Mouse (Mus musculus) heart, postnatal 36 days (tissue): Measurements from ENCODE around the gene Vmn1r55. TPM values are rescaled to one million over a fixed set of nuclear protein-coding genes. Genes with fewer than 3 reads are reported as not detected.
"Not testable (repeated sequence)": the region's sequence is repeated elsewhere in the genome, so short reads cannot be mapped to it uniquely, and the experiment has no call there.

Source experiments
- DNase-seq, 2 experiments: peaks; one replicate each; pipeline ENCODE4 v3.0.0; 2021 to 2022
- intact Hi-C: fragments of 180-260 bp; cut with DNase I; formaldehyde crosslinking; loops from one replicate; pipeline ENCODE4 v1.15.1; 2025
- microRNA-seq, 2 experiments: library from miRNA; unstranded; fragments of <30 nt; microRNA quantifications; one replicate each; pipeline ENCODE4 v1.2.0; 2021; ENCODE audit warnings: borderline number of aligned reads in 2 of 2
- total RNA-seq, 2 experiments: library from RNA; stranded (reverse); gene quantifications; 2 replicates each; pipeline ENCODE4 v1.2.3; 2021

Gene Vmn1r55
- total RNA-seq, 2 experiments from 2014 or later = not detected

DNA sequence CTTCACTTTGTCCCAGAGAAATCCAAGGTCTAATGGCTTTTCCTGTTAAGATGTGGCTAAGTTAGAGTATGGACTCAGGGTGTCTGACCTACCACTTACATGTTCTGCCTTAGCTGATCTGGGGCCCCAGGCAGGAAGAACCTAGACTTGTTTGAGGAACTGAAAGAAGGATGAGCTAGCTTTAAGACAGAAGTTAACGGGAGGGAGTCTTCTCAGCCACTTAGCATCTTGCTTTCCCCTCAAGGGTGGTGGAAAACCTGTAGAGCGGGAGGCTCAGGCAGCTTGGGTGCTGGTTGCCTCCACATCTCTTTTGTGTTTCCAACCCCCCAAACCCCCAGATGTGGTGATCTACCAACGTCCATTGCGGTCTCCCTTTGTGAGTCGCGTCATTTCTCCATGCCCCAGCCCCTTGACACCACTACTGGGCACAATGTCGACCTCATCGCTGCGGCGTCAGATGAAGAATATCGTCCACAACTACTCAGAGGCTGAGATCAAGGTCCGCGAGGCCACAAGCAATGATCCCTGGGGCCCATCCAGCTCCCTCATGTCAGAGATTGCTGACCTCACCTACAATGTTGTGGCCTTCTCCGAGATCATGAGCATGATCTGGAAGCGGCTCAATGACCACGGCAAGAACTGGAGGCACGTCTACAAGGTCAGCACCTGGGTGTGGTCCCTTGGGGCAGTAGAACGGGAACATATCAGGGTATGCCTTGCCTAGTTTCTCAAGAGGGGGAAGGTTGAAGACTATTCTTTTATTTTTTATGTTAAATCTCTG is 66.0 kb downstream of the Vmn1r55 start:
- no peak for DNase-seq
- intact Hi-C loops = loop anchor here (5.0 kb wide), 1 partner anchor 44 kb away; the partner anchor contains the start of gene Rasl2-9

DNA sequence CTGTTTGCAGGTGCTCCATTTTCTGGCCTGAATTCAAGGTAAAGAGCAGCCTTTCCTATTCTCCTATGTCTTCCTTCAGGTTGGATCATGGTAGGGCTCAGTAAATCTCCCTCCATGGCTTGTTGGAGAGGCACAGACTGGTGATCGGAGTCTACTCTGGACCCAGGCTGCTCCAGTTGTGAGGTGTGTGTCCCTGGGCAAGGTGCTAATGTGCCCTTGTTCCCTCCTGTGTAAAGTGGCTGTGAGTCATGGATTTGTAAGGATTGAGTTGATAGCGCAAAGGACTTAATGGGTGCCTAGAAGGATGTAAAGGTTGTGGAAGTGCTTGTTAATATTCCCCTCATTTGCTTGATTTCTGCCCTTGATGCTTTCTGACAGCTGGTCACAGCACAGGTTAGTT is 67.5 kb downstream of the Vmn1r55 start:
- no peak for DNase-seq
- intact Hi-C loops = loop anchor here (5.0 kb wide), 1 partner anchor 45 kb away; the partner anchor contains the start of gene Rasl2-9

GRCm38 (mm10) chr7:5081241-5081640 is 68.2 kb downstream of the Vmn1r55 start:
- intact Hi-C loops = loop anchor here (5.0 kb wide), 1 partner anchor 46 kb away; the partner anchor contains the start of gene Rasl2-9
- no peak for DNase-seq

DNA sequence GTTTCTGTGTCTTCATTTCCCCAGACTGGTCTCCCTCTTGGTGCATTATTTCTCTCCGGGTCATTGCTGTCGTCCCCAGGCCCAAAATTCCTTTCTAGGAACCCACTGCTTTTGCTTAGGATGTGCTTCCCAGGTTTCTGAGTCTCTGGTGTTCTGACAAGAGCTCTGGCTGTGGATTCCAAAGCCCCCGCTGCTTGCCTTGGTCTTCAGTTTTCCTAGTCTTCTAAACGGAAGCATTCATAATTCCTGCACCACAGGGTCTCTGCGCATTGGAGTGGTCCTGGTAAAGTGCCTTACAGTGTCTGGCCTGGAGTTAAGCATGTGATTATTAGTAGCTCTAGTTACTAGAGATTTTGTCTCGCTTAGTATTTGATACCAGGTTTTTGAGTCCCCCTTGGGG is 68.7 kb downstream of the Vmn1r55 start:
- no peak for DNase-seq
- intact Hi-C loops = loop anchor here (5.0 kb wide), 1 partner anchor 46 kb away; the partner anchor contains the start of gene Rasl2-9

- intact Hi-C loops = loop anchor here (5.0 kb wide), 1 partner anchor 47 kb away; the partner anchor contains the start of gene Rasl2-9
These were observed 69.3 kb downstream of the Vmn1r55 start, which contains the start of gene Epn1 for GRCm38 (mm10) chr7:5080010-5080751. Gene Epn1, plus strand, starts transcription at chr7:5080235.

GRCm38 (mm10) chr7:5079365-5080009 is 70.0 kb downstream of the Vmn1r55 start:
- intact Hi-C loops = loop anchor here (5.0 kb wide), 1 partner anchor 48 kb away; the partner anchor contains the start of gene Rasl2-9
- DNase-seq = not testable (repeated sequence)

More at GRCm38 (mm10) chr7:5080010-5080751, 69.3 kb downstream of the Vmn1r55 start, which contains the start of gene Epn1:
- DNase-seq = peak; percentile 95 to 97

Small RNA genes within 50 kb of the gene (microRNA-seq; reads per million reads assigned to microRNA genes)
- gene Gm26217 = 0 reads per million in 2 experiments

Other genes with a start within 250 kb of the Vmn1r55 start
- gene Gm36210, start 243.2 kb downstream of the Vmn1r55 start, total RNA-seq = not detected
- gene Zfp628, start 234.5 kb downstream of the Vmn1r55 start, total RNA-seq = 1 to 10 TPM; 7.2 to 9.2 TPM
- gene Nat14, start 227.6 kb downstream of the Vmn1r55 start, total RNA-seq = 1 to 10 TPM; 4.3 to 5.1 TPM
- 1 to 10 TPM; 3.9 to 4.1 TPM for gene Ssc5d, start 223.9 kb downstream of the Vmn1r55 start, total RNA-seq
- gene Sbk2, start 185.3 kb downstream of the Vmn1r55 start, total RNA-seq = 10 to 100 TPM; 26.5 to 34.0 TPM
- 10 to 100 TPM; 31.5 to 45.5 TPM for gene Sbk3, start 178.5 kb downstream of the Vmn1r55 start, total RNA-seq
- gene Zfp579, start 153.5 kb downstream of the Vmn1r55 start, total RNA-seq = 10 to 100 TPM; 14.2 to 16.4 TPM
- 10 to 100 TPM in 1 of 2 experiments, 1 to 10 TPM in 1; 9.7 to 10.4 TPM for gene Zfp524, start 135.3 kb downstream of the Vmn1r55 start, total RNA-seq
- 10 to 100 TPM; 17.0 to 21.6 TPM for gene Fiz1, start 135.0 kb downstream of the Vmn1r55 start, total RNA-seq
- gene Gm44973, start 134.2 kb downstream of the Vmn1r55 start, total RNA-seq = not detected
- gene Zfp865, start 129.3 kb downstream of the Vmn1r55 start, total RNA-seq = 10 to 100 TPM; 14.1 to 14.9 TPM
- not detected for gene Ccdc106, start 129.1 kb downstream of the Vmn1r55 start, total RNA-seq
- not detected for gene 4632433K11Rik, start 115.6 kb downstream of the Vmn1r55 start, total RNA-seq
- 1 to 10 TPM; 5.2 to 6.1 TPM for gene Zfp784, start 111.2 kb downstream of the Vmn1r55 start, total RNA-seq
- gene Zfp580, start 98.1 kb downstream of the Vmn1r55 start, total RNA-seq = 1 to 10 TPM; 5.6 to 5.7 TPM
- gene U2af2, start 87.5 kb downstream of the Vmn1r55 start, total RNA-seq = 10 to 100 TPM; 62.4 to 70.8 TPM
- gene Epn1, start 69.4 kb downstream of the Vmn1r55 start, total RNA-seq = 100 to 1,000 TPM; 176 to 184 TPM
- gene Rfpl4, start 32.7 kb downstream of the Vmn1r55 start, total RNA-seq = not detected
- gene Rasl2-9, start 23.7 kb downstream of the Vmn1r55 start, total RNA-seq = 1 to 10 TPM; 6.2 to 6.9 TPM
- gene Vmn1r56, start 47.1 kb upstream of the Vmn1r55 start, total RNA-seq = not detected
- gene Vmn1r57, start 68.8 kb upstream of the Vmn1r55 start, total RNA-seq = not detected
- not detected for gene Gm5065, start 200.9 kb upstream of the Vmn1r55 start, total RNA-seq
- not detected for gene Nlrp2, start 201.4 kb upstream of the Vmn1r55 start, total RNA-seq